Mouse (Mus musculus) heart, adult 2 months (tissue): ENCODE measurements around the gene Tff2.

ENCODE experiments used
- CTCF ChIP-seq: fragments of 200-600 bp; IDR thresholded peaks from 2 replicates; pipeline ENCODE4 v1.8.1; 2022; ENCODE audit warnings: antibody characterized with exemption, mild to moderate bottlenecking, moderate library complexity
- EP300 ChIP-seq: fragments of 200-500 bp; IDR thresholded peaks from 2 replicates; pipeline ENCODE4 v1.6.1; 2011; ENCODE audit warnings: low read depth, low read length, control low read depth; ENCODE audit not compliant: insufficient read depth
- POLR2A ChIP-seq: fragments of 200-500 bp; IDR thresholded peaks from 2 replicates; pipeline ENCODE4 v1.6.1; 2011; ENCODE audit warnings: mild to moderate bottlenecking, low read depth, low read length, control low read depth; ENCODE audit not compliant: insufficient read depth

DNA sequence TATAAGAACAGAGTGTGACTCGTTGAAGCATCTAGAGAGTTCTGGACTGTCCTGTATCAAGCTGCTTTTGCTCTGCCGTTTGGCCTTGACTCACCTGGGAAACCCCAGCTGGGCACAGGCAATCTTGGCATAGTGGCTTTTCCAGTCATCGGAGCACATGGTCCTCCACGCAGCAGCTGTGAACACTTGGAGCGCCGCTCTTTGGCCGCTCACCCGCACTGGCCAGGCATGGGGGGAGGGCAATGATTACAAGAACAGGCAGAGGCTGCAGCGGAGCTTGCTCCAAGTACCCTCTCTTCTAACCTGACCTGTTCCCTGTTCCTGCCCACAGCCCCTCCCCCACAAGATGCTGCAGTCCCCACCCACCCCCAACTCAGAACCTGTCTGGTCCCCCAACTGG lies 49.3 kb upstream of the Tff2 start:
- TF ChIP-seq POLR2A (no peak), CTCF (no peak), EP300 (no peak)
